Mouse (Mus musculus): Measurements from ENCODE around the gene Npepl1. TPM values are rescaled to one million over a fixed set of nuclear protein-coding genes. Genes with fewer than 3 reads are reported as not detected.

Npepl1 gene
- polyA plus RNA-seq, 1 experiment from 2014 or later, result 29.6 TPM

DNA sequence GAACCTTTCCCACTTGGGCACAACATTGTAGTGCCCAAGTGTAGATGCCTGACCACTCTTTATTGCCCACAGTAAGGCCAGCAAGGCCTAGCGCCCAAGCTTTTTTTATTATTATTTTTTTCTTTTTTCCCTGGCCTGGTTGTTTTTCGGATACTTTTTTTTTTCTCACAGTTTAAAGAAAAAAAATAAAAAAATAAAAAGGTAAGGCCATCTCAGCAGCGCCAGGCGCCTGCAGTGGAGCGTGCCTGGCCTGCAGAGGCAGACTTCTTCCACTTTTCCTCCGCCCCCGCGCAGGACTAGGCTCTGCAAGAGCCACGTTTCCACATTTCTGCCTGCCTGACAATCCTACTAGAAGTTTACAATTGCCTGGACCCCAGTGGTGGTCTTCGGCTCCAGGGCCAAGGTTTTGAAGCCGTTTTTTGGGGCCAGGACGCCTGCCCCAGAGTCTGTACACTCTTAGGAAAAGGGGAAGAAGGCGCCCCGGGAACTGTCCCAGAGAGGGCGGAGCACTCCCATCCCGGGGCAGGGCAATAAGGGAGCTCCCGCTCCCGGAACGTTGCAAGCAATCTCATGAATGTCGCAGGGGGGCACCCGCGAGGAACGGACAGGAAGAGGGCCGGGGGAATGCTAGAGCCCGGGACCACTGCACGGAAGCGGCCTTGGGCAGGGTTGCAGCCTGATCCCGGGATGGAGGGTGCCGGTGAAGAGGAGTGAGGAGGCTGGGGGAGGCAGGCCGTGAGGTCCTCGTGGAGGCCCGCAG lies 34.3 kb upstream of the Npepl1 start, which contains the start of gene Stx16:
TSS of gene Stx16 (plus strand) at position 636 of the 760 bp plus-strand sequence.
- peaks cover 42% of the 10 kb centered on the region for H3K4me1 ChIP-seq (replicated peaks)
- no peaks in the 10 kb centered on the region for H3K36me3 ChIP-seq (replicated peaks)
- peak within 1 kb of the TSS; percentile 85 for H3K4me3 ChIP-seq (replicated peaks)
- no peaks in the 10 kb centered on the region for H3K9me3 ChIP-seq (replicated peaks)
- peak; percentile 92 for ATAC-seq (ENCODE audit: insufficient read depth)
- H3K27ac ChIP-seq (replicated peaks), result peak within 1 kb of the TSS; percentile 83
- H3K9ac ChIP-seq, result peak within 1 kb of the TSS; percentile 82
- peak within 1 kb of the TSS; percentile 90 for H3K4me2 ChIP-seq
- H3K27me3 ChIP-seq, result peaks cover 6% of the 10 kb centered on the region
- 2% methylated on average over 32 of the region's 32 CpGs for WGBS (ENCODE audit: insufficient replicate concordance)

DNA sequence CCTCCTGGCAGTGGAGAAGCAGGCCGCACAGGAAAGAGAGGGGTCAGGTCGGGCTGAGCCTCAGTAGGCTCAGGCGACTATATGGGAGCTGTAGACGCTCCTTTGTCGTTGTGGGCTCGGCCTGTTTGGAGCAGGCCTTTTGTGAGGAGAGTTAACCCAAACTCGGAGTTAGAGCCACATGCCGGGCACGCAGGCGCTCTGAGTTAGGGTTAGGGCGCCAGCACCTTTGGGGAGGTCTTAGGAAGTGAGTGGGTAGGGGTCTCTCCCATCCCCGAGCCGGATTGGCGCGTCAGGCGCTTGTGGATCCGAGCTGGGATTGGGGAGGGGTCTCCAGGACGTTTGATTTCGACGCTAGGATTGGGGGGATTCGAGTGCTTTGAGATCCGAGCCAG lies 33.7 kb upstream of the Npepl1 start:
- Histone ChIP-seq H3K36me3 (replicated peaks) (no peaks in the 10 kb centered on the region), H3K9ac (peak overlapping the region; percentile 82), H3K4me2 (peak overlapping the region; percentile 90), H3K9me3 (replicated peaks) (no peaks in the 10 kb centered on the region), H3K27me3 (peaks cover 6% of the 10 kb centered on the region), H3K27ac (replicated peaks) (peak overlapping the region; percentile 76), H3K4me3 (replicated peaks) (peak overlapping the region; percentile 85), H3K4me1 (replicated peaks) (peaks cover 42% of the 10 kb centered on the region)
- no peak; the same call in 1 of the 2 replicates for ATAC-seq (ENCODE audit: insufficient read depth)
- under 1% methylated on average over 22 of the region's 22 CpGs for WGBS (ENCODE audit: insufficient replicate concordance)

- H3K4me3 ChIP-seq (replicated peaks), result peak overlapping the region; percentile 85
- no peaks in the 10 kb centered on the region for H3K9me3 ChIP-seq (replicated peaks)
- peak overlapping the region; percentile 82 for H3K9ac ChIP-seq
- ATAC-seq (ENCODE audit: insufficient read depth), result no peak
- under 1% methylated on average over 19 of the region's 19 CpGs for WGBS (ENCODE audit: insufficient replicate concordance)
- H3K27me3 ChIP-seq, result peaks cover 6% of the 10 kb centered on the region
- no peaks in the 10 kb centered on the region for H3K36me3 ChIP-seq (replicated peaks)
- peak overlapping the region; percentile 90 for H3K4me2 ChIP-seq
- H3K4me1 ChIP-seq (replicated peaks), result peaks cover 42% of the 10 kb centered on the region
- peak overlapping the region; percentile 76 for H3K27ac ChIP-seq (replicated peaks)
Observed at GRCm38 (mm10) chr2:174077004-174077695, 33.0 kb upstream of the Npepl1 start.

GRCm38 (mm10) chr2:174077776-174078338 lies 32.3 kb upstream of the Npepl1 start:
- H3K9ac ChIP-seq, result peak overlapping the region; percentile 82
- 10% methylated on average over 11 of the region's 11 CpGs for WGBS (ENCODE audit: insufficient replicate concordance)
- peaks cover 5% of the 10 kb centered on the region for H3K27me3 ChIP-seq
- H3K27ac ChIP-seq (replicated peaks), result peak overlapping the region; percentile 76; the same call in 1 of the 2 replicates
- peak overlapping the region; percentile 90 for H3K4me2 ChIP-seq
- ATAC-seq (ENCODE audit: insufficient read depth), result no peak
- H3K9me3 ChIP-seq (replicated peaks), result no peaks in the 10 kb centered on the region
- peaks cover 43% of the 10 kb centered on the region for H3K4me1 ChIP-seq (replicated peaks)
- peak overlapping the region; percentile 85 for H3K4me3 ChIP-seq (replicated peaks)
- no peaks in the 10 kb centered on the region for H3K36me3 ChIP-seq (replicated peaks)

- 73% methylated on average over 5 of the region's 5 CpGs for WGBS (ENCODE audit: insufficient replicate concordance)
Observed at GRCm38 (mm10) chr2:174081833-174082232, 28.3 kb upstream of the Npepl1 start.

DNA sequence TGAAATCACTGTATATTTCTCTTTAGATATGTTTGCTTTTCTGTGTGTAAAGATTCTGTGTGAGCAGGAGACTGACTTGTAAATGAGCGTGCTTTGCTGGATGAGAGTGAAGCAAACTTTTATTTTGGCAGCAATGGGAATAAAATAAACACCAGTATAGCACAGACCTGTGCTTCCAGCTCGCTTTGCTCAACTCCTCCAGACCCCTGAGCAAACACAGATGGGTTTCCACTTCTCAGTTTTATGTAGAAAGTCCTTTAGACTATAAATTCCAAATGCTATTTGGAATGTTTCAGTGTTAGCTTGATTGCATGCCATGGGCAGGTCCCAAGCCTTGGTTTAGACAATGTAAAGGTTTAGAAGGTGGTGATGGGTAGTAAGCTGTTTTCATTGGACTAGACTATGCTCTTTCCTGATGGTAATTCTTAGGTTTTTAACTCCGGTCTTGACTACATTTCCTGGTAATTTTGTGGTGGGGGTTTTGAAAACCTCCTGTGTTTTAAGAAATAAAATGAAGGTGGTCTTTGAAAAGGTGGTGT lies 27.7 kb upstream of the Npepl1 start:
- Histone ChIP-seq H3K4me1 (replicated peaks) (peaks cover 21% of the 10 kb centered on the region), H3K4me3 (replicated peaks) (no peak overlapping the region), H3K4me2 (no peak overlapping the region), H3K27me3 (no peaks in the 10 kb centered on the region), H3K36me3 (replicated peaks) (no peaks in the 10 kb centered on the region), H3K27ac (replicated peaks) (no peak overlapping the region), H3K9ac (no peak overlapping the region), H3K9me3 (replicated peaks) (no peaks in the 10 kb centered on the region)
- no peak for ATAC-seq (ENCODE audit: insufficient read depth)
- WGBS (ENCODE audit: insufficient replicate concordance), result 66% methylated on average over 3 of the region's 3 CpGs

More at GRCm38 (mm10) chr2:174081833-174082232, 28.3 kb upstream of the Npepl1 start:
- H3K9me3 ChIP-seq (replicated peaks), result no peaks in the 10 kb centered on the region
- no peak overlapping the region for H3K4me3 ChIP-seq (replicated peaks)
- peaks cover 25% of the 10 kb centered on the region for H3K4me1 ChIP-seq (replicated peaks)
- ATAC-seq (ENCODE audit: insufficient read depth), result no peak
- H3K27ac ChIP-seq (replicated peaks), result no peak overlapping the region
- no peaks in the 10 kb centered on the region for H3K27me3 ChIP-seq
- H3K9ac ChIP-seq, result no peak overlapping the region
- no peaks in the 10 kb centered on the region for H3K36me3 ChIP-seq (replicated peaks)
- no peak overlapping the region for H3K4me2 ChIP-seq

GRCm38 (mm10) chr2:174095086-174095485 lies 15.1 kb upstream of the Npepl1 start:
- no peak overlapping the region for H3K4me3 ChIP-seq (replicated peaks)
- H3K27ac ChIP-seq (replicated peaks), result no peak overlapping the region
- H3K9me3 ChIP-seq (replicated peaks), result no peaks in the 10 kb centered on the region
- H3K4me1 ChIP-seq (replicated peaks), result no peaks in the 10 kb centered on the region
- 83% methylated on average over 3 of the region's 3 CpGs for WGBS (ENCODE audit: insufficient replicate concordance)
- no peak overlapping the region for H3K9ac ChIP-seq
- no peaks in the 10 kb centered on the region for H3K27me3 ChIP-seq
- ATAC-seq (ENCODE audit: insufficient read depth), result no peak
- peaks cover 50% of the 10 kb centered on the region for H3K36me3 ChIP-seq (replicated peaks)
- H3K4me2 ChIP-seq, result no peak overlapping the region

DNA sequence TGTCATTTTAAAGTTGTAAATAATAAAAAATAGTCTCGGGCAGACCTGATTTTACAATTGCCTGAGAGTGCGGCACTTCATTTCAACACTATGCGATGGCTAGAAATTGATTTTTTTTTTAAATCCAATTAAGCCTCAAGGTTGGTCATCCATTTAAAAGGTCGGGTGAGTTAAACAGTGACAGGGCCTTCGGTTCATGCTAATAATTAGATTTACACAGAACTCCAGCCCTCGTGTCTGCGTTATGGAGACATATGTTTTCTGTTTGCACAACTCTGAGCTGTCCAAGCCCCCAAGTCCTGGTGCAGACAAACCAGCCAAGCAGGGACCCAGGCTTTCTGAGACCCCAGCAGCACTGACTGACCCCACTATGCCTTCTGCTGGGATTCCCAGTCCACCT lies 7.8 kb upstream of the Npepl1 start:
- no peak overlapping the region for H3K4me2 ChIP-seq
- 72% methylated on average over 7 of the region's 7 CpGs for WGBS (ENCODE audit: insufficient replicate concordance)
- H3K4me3 ChIP-seq (replicated peaks), result no peak overlapping the region
- ATAC-seq (ENCODE audit: insufficient read depth), result no peak
- H3K9me3 ChIP-seq (replicated peaks), result no peaks in the 10 kb centered on the region
- no peak overlapping the region for H3K27ac ChIP-seq (replicated peaks)
- peaks cover 10% of the 10 kb centered on the region; the same call in 1 of the 2 replicates for H3K36me3 ChIP-seq (replicated peaks)
- H3K4me1 ChIP-seq (replicated peaks), result no peaks in the 10 kb centered on the region
- H3K27me3 ChIP-seq, result no peaks in the 10 kb centered on the region
- no peak overlapping the region for H3K9ac ChIP-seq

DNA sequence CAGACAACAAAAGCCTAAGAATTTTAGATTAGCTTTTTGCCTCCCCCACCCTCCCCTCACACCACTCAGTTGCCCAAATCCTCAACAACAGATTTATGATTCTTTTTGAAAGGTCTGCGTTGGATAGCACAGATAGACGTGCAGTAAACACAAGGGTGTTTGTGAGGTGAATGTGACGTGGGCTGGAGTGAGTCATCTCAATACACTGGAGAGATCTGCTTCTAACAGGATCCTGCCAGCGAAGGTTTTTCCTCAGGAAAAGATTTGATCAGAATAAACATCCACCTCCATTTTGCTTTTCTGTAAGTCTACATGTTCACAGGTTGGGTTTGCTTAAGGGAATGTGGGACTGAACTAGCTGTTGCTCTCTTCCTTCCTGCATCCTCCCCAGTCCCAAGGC lies 6.6 kb upstream of the Npepl1 start:
- Histone ChIP-seq H3K27ac (replicated peaks) (no peak overlapping the region), H3K4me2 (no peak overlapping the region), H3K4me1 (replicated peaks) (no peaks in the 10 kb centered on the region), H3K27me3 (no peaks in the 10 kb centered on the region), H3K9me3 (replicated peaks) (no peaks in the 10 kb centered on the region), H3K36me3 (replicated peaks) (no peaks in the 10 kb centered on the region), H3K4me3 (replicated peaks) (no peak overlapping the region), H3K9ac (no peak overlapping the region)
- 66% methylated on average over 4 of the region's 4 CpGs for WGBS (ENCODE audit: insufficient replicate concordance)
- no peak for ATAC-seq (ENCODE audit: insufficient read depth)

DNA sequence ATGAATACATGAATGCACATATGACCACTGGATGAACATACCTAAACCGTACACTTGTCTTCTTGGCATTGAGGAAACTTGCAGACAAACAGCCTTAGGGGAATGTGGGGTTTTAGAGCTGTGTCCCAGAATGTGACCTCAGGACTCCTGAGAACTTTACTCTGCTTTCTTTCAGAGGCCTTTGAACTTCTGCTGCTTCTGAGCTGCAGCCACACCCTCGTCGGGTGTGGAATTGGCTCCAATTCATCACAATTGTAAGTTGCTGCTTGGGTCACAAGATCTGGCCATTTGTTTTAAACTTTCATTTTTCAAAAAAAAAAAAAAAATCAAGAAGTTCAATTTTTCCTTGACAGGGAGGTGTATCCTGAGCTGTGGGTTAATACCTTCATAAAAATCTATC lies 2.8 kb upstream of the Npepl1 start:
- H3K36me3 ChIP-seq (replicated peaks), result no peaks in the 10 kb centered on the region
- H3K9me3 ChIP-seq (replicated peaks), result no peaks in the 10 kb centered on the region
- peaks cover 19% of the 10 kb centered on the region for H3K4me1 ChIP-seq (replicated peaks)
- no peak overlapping the region for H3K27ac ChIP-seq (replicated peaks)
- H3K4me3 ChIP-seq (replicated peaks), result no peak overlapping the region
- WGBS (ENCODE audit: insufficient replicate concordance), result 59% methylated on average over 3 of the region's 3 CpGs
- no peaks in the 10 kb centered on the region for H3K27me3 ChIP-seq
- no peak overlapping the region for H3K4me2 ChIP-seq
- no peak overlapping the region for H3K9ac ChIP-seq
- no peak for ATAC-seq (ENCODE audit: insufficient read depth)

Measured in liver, embryonic 15.5 days (tissue).